Mouse (Mus musculus) MEL (cell line): ENCODE results near the gene Lypd4. TPM values are rescaled to one million over a fixed set of nuclear protein-coding genes. Genes with fewer than 3 reads are reported as not detected.
"Not testable (repeated sequence)": the region's sequence is repeated elsewhere in the genome, so short reads cannot be mapped to it uniquely, and the experiment has no call there.

ENCODE experiments used
- DNase-seq: peaks from one replicate; pipeline ENCODE4 v3.0.0; 2011; ENCODE audit warnings: low read depth, low spot score
- H3K27ac ChIP-seq: 2 replicates; pipeline ENCODE4 v1.5.1; 2012; ENCODE audit warnings: low read depth, mild to moderate bottlenecking, control low read depth, low read length, moderate library complexity; ENCODE audit not compliant: control insufficient read depth
- H3K27me3 ChIP-seq, 2 experiments: fragments of 150-350 bp in 1 of 2; sonication (generic) in 1 of 2; 2 replicates each; pipeline ENCODE4 v1.6.1; 2012; ENCODE audit warnings: low read length in 2 of 2, mild to moderate bottlenecking in 2 of 2, improper control_type of control experiment in 1 of 2, moderate library complexity in 1 of 2; ENCODE audit not compliant: insufficient read depth in 2 of 2, control insufficient read depth in 1 of 2
- H3K36me3 ChIP-seq, 2 experiments: 2 replicates each; pipeline ENCODE4 v1.6.1; 2012 to 2014; ENCODE audit warnings: low read length in 2 of 2, improper control_type of control experiment in 1 of 2, inconsistent platforms in 1 of 2, mild to moderate bottlenecking in 1 of 2; ENCODE audit not compliant: insufficient read depth in 2 of 2, control insufficient read depth in 1 of 2
- H3K4me1 ChIP-seq, 2 experiments: fragments of 150-350 bp in 1 of 2; sonication (generic) in 1 of 2; 2 replicates each; pipeline ENCODE4 v1.6.1; 2012; ENCODE audit warnings: low read length in 2 of 2, improper control_type of control experiment in 1 of 2, mild to moderate bottlenecking in 1 of 2; ENCODE audit not compliant: insufficient read depth in 2 of 2, control insufficient read depth in 1 of 2
- H3K4me3 ChIP-seq, 2 experiments: fragments of 150-350 bp in 1 of 2; sonication (generic) in 1 of 2; 2 replicates each; pipeline ENCODE4 v1.5.1; 2012; ENCODE audit warnings: low read depth in 2 of 2, low read length in 2 of 2, mild to moderate bottlenecking in 2 of 2, moderate library complexity in 2 of 2, control low read depth in 1 of 2, improper control_type of control experiment in 1 of 2; ENCODE audit not compliant: control insufficient read depth in 1 of 2, insufficient read depth in 1 of 2
- H3K79me2 ChIP-seq: 2 replicates; pipeline ENCODE4 v1.6.1; 2012; ENCODE audit warnings: mild to moderate bottlenecking, low read length, moderate library complexity; ENCODE audit not compliant: control insufficient read depth, poor library complexity, insufficient read depth
- H3K9ac ChIP-seq: 2 replicates; pipeline ENCODE4 v1.6.1; 2012; ENCODE audit warnings: low read depth, mild to moderate bottlenecking, control low read depth, low read length, moderate library complexity; ENCODE audit not compliant: control insufficient read depth, poor library complexity, severe bottlenecking
- H3K9me3 ChIP-seq: fragments of 150-350 bp; sonication (generic); replicated peaks from 2 replicates; pipeline ENCODE4 v1.6.1; 2012; ENCODE audit warnings: mild to moderate bottlenecking, low read length, improper control_type of control experiment, moderate library complexity; ENCODE audit not compliant: insufficient read depth
- CHD1 ChIP-seq: IDR thresholded peaks from 2 replicates; pipeline ENCODE4 v1.6.1; 2012; ENCODE audit warnings: low read depth, mild to moderate bottlenecking, inconsistent platforms, low read length, improper control_type of control experiment
- CTCF ChIP-seq, 3 experiments: IDR thresholded peaks in 2 of 3; conservative IDR thresholded peaks in 1 of 3; 2 replicates each; pipeline ENCODE4 v1.5.1; 2011 to 2012; ENCODE audit warnings: low read length in 3 of 3, low read depth in 2 of 3, mild to moderate bottlenecking in 2 of 3, improper control_type of control experiment in 1 of 3, inconsistent platforms in 1 of 3, mixed read lengths in 1 of 3, moderate library complexity in 1 of 3; ENCODE audit not compliant: control insufficient read depth in 1 of 3, insufficient read depth in 1 of 3, poor library complexity in 1 of 3, severe bottlenecking in 1 of 3
- E2F4 ChIP-seq: IDR thresholded peaks from 2 replicates; pipeline ENCODE4 v1.6.1; 2011; ENCODE audit warnings: low read depth, low read length, improper control_type of control experiment, borderline replicate concordance
- ELF1 ChIP-seq: IDR thresholded peaks from 2 replicates; pipeline ENCODE4 v1.6.1; 2014; ENCODE audit warnings: low read depth, mild to moderate bottlenecking, inconsistent platforms, low read length, improper control_type of control experiment, moderate library complexity
- JUND ChIP-seq: IDR thresholded peaks from 2 replicates; pipeline ENCODE4 v1.6.1; 2011; ENCODE audit warnings: low read depth, mild to moderate bottlenecking, improper control_type of control experiment, low read length
- KAT2A ChIP-seq: conservative IDR thresholded peaks from 2 replicates; pipeline ENCODE4 v1.6.1; 2012; ENCODE audit warnings: low read depth, low read length, improper control_type of control experiment, inconsistent platforms
- MAZ ChIP-seq: IDR thresholded peaks from 2 replicates; pipeline ENCODE4 v1.6.1; 2012; ENCODE audit warnings: low read depth, mild to moderate bottlenecking, inconsistent platforms, low read length, improper control_type of control experiment
- MEF2A ChIP-seq: IDR thresholded peaks from 2 replicates; pipeline ENCODE4 v1.6.1; 2014; ENCODE audit warnings: low read depth, mild to moderate bottlenecking, inconsistent platforms, low read length, improper control_type of control experiment; ENCODE audit not compliant: poor library complexity, insufficient replicate concordance, severe bottlenecking; ENCODE audit errors: extremely low read depth
- MYB ChIP-seq: IDR thresholded peaks from 2 replicates; pipeline ENCODE4 v1.6.1; 2011; ENCODE audit warnings: mild to moderate bottlenecking, low read depth, low read length, improper control_type of control experiment
- POLR2A ChIP-seq, 2 experiments: IDR thresholded peaks; 2 replicates each; pipeline ENCODE4 v1.6.1; 2011 to 2012; ENCODE audit warnings: low read length in 2 of 2, mild to moderate bottlenecking in 2 of 2, control low read depth in 1 of 2, improper control_type of control experiment in 1 of 2, low read depth in 1 of 2, moderate library complexity in 1 of 2; ENCODE audit not compliant: control insufficient read depth in 1 of 2, insufficient read depth in 1 of 2, poor library complexity in 1 of 2
- RAD21 ChIP-seq: IDR thresholded peaks from 2 replicates; pipeline ENCODE4 v1.6.1; 2011; ENCODE audit warnings: mild to moderate bottlenecking, low read depth, low read length, improper control_type of control experiment
- SIN3A ChIP-seq: IDR thresholded peaks from 2 replicates; pipeline ENCODE4 v1.6.1; 2012; ENCODE audit warnings: low read length, improper control_type of control experiment, inconsistent platforms
- TBP ChIP-seq: IDR thresholded peaks from 2 replicates; pipeline ENCODE4 v1.8.0; 2011; ENCODE audit warnings: low read depth, low read length, improper control_type of control experiment
- UBTF ChIP-seq: IDR thresholded peaks from 2 replicates; pipeline ENCODE4 v1.6.1; 2012; ENCODE audit warnings: low read depth, mild to moderate bottlenecking, inconsistent platforms, low read length, improper control_type of control experiment, moderate library complexity, borderline replicate concordance; ENCODE audit not compliant: insufficient read depth
- USF1 ChIP-seq: IDR thresholded peaks from 2 replicates; pipeline ENCODE4 v1.6.1; 2014; ENCODE audit warnings: low read depth, mild to moderate bottlenecking, inconsistent platforms, low read length, improper control_type of control experiment, moderate library complexity
- ZC3H11A ChIP-seq: IDR thresholded peaks from 2 replicates; pipeline ENCODE4 v1.6.1; 2012; ENCODE audit warnings: low read depth, mild to moderate bottlenecking, inconsistent platforms, low read length, improper control_type of control experiment
- polyA plus RNA-seq, 2 experiments: library from polyadenylated mRNA; stranded (reverse) in 1 of 2; unstranded in 1 of 2; fragments of >175 nt in 1 of 2; fragments of >200 nt in 1 of 2; gene quantifications; 2 replicates each; pipeline versions ENCODE4 v1.2.1 to v1.2.4; 2012; ENCODE audit warnings: low replicate concordance in 2 of 2, low read depth in 1 of 2; ENCODE audit not compliant: insufficient read length in 2 of 2, insufficient read depth in 1 of 2, missing spikeins in 1 of 2
- total RNA-seq: library from RNA; depleted of rRNA; stranded (reverse); fragments of 300-350 nt; gene quantifications from 2 replicates; pipeline ENCODE4 v1.2.3, GENCODE M21; 2012

The Lypd4 gene
- total and polyA plus RNA-seq, 3 experiments = not detected

GRCm38 (mm10) chr7:24839410-24839808 is 30.3 kb downstream of the Lypd4 start:
- no peak overlapping the region for H3K9ac ChIP-seq
- no peaks in the 10 kb centered on the region for H3K27me3 ChIP-seq
- peaks cover 0 to 12% of the 10 kb centered on the region in 2 experiments; a peak in 2 of 4 replicates for H3K4me1 ChIP-seq
- no peaks in the 10 kb centered on the region for H3K79me2 ChIP-seq
- H3K27ac ChIP-seq = no peak overlapping the region
- no peak for DNase-seq
- no peaks in the 10 kb centered on the region for H3K9me3 ChIP-seq
- no peak overlapping the region for H3K4me3 ChIP-seq
- no peak for TF ChIP-seq TBP
- TF ChIP-seq SIN3A = no peak
- TF ChIP-seq UBTF = no peak
- TF ChIP-seq USF1 = no peak
- no peak for TF ChIP-seq MEF2A
- TF ChIP-seq KAT2A = no peak
- no peak for TF ChIP-seq ZC3H11A
- no peak for TF ChIP-seq ELF1
- TF ChIP-seq JUND = no peak
- TF ChIP-seq RAD21 = no peak
- no peak for TF ChIP-seq MAZ
- TF ChIP-seq CTCF (IDR thresholded peaks at IDR 0.05 in 2 of 3, conservative IDR thresholded peaks at IDR 0.05 in 1 of 3; ENCODE audit: control insufficient read depth in 1 of 3, insufficient read depth in 1 of 3, low read depth in 2 of 3, low read length in 3 of 3, poor library complexity in 1 of 3, severe bottlenecking in 1 of 3) = no peak
- no peak for TF ChIP-seq E2F4
- no peak for TF ChIP-seq POLR2A (IDR thresholded peaks at IDR 0.05; ENCODE audit: control insufficient read depth in 1 of 2, insufficient read depth in 1 of 2, low read depth in 1 of 2, low read length in 2 of 2, poor library complexity in 1 of 2)
- no peak for TF ChIP-seq CHD1
- TF ChIP-seq MYB = no peak
- TF ChIP-seq, all 39 proteins: peak for 0
- peaks cover 0 to 2% of the 10 kb centered on the region in 2 experiments; a peak in 1 of 4 replicates for H3K36me3 ChIP-seq

DNA sequence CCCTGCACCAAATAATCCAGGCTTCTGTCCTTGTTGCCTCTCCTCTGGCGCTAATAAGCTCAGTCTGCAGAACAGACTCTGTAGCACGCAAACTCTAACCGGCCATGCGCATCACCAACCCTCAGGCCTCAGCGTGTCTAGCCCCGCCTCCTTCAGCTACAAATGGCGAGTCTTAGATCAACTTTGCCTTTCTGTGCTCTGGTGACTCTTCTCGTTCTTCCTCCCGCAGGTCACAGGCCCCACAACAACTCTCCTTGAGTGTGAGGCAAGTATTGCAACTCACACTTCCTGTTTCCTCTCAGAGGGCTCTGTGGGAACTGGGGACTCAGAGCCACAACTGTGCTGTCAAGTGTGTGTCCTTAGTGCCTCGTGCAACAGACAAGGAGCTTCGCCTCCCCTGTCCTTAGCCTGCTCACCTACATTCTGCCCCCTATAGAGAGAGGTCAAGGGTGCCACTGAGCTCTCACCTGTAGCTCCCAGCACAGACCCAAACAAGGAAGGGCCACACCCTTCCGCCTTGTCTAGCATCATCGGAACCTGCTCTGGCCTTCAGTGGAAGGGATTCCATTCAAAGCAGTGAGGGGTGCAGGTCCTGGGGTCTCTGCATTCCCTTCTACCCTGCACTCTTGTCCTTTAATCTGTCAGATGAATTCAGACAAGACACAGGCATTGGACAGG is 30.9 kb downstream of the Lypd4 start:
- H3K9ac ChIP-seq, H3K27ac ChIP-seq, H3K9me3 ChIP-seq: not testable (repeated sequence)

More for the DNA sequence above, 30.9 kb downstream of the Lypd4 start:
- H3K79me2 ChIP-seq, H3K36me3 ChIP-seq, H3K4me3 ChIP-seq, DNase-seq, H3K27me3 ChIP-seq: not testable (repeated sequence)
- H3K4me1 ChIP-seq = peaks cover 0 to 12% of the 10 kb centered on the region in 2 experiments; a peak in 2 of 4 replicates
